Mouse (Mus musculus): Measurements from ENCODE around the gene Frs2. TPM values are rescaled to one million over a fixed set of nuclear protein-coding genes. Genes with fewer than 3 reads are reported as not detected.

Gene Frs2
- polyA plus RNA-seq, 1 experiment from 2014 or later: 20.8 TPM

DNA sequence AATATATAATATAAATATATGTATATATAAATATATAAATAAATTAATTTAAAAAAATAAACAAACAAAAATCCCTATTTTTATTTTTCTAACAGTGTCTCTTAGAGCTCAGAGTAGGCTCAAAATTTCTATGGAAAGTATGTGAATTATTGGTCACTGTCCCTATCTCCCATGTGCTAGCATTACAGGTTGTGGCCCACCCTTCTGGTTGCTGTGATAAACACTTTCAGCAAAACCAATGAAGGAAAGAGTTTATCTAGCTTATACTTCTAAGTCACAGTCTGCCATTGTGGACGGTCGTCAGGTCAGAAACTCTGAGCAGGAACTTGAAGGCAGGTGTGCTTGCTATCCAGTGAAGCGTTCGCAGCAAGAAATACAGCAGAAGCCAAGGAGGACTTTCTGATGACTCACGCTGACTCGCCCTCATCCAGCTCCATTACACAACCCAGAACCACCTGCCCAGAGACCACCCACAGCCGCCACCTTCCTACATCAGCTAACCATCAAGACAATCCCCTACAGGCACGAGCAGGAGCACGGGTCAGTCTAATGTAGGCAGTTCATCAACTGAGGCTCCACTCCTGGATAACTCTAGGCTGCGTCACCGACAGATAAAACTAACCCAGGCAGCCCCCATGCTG lies 18.6 kb upstream of the Frs2 start:
- Histone ChIP-seq H3K4me2 (no peak overlapping the region), H3K27me3 (no peaks in the 10 kb centered on the region), H3K9me3 (no peaks in the 10 kb centered on the region), H3K4me3 (no peak overlapping the region), H3K27ac (no peak overlapping the region), H3K36me3 (no peaks in the 10 kb centered on the region), H3K9ac (no peak overlapping the region), H3K4me1 (0 out of 2 replicates have a peak, but pooled peaks cover 5% of the 10 kb centered on the region)
- ATAC-seq (ENCODE audit: insufficient number of reproducible peaks, insufficient read depth, low FRiP score, low TSS enrichment, low read depth): no peak
- 83% methylated on average over 11 of the region's 11 CpGs for WGBS

DNA sequence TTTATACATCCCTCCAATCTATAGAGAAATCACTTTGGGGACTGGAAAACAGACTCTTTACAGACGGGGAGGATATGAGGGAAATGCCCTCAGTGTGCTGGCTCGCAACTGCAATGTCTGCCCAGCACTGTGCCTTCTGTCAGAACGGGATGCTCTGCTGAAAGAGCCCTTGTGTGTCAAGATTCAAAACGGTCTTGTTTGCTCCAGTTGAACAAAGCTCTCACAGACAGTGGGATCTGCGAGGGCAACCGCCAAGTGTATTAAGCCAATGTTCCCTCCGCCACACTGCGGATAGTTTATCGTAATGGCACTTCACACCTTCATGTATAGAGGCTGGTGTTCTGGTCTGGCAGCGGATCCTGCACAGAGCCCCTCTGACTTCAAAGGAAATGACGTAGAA lies 14.3 kb upstream of the Frs2 start:
- ATAC-seq (ENCODE audit: insufficient number of reproducible peaks, insufficient read depth, low FRiP score, low TSS enrichment, low read depth): no peak
- Histone ChIP-seq H3K27me3 (no peaks in the 10 kb centered on the region), H3K36me3 (no peaks in the 10 kb centered on the region), H3K4me3 (no peak overlapping the region), H3K9ac (no peak overlapping the region), H3K9me3 (no peaks in the 10 kb centered on the region), H3K4me1 (0 out of 2 replicates have a peak, but pooled peaks cover 5% of the 10 kb centered on the region), H3K27ac (no peak overlapping the region; the same call in 1 of the 2 replicates), H3K4me2 (peak overlapping the region; percentile 19; the same call in 1 of the 2 replicates)
- WGBS: 36% methylated on average over 11 of the region's 11 CpGs

DNA sequence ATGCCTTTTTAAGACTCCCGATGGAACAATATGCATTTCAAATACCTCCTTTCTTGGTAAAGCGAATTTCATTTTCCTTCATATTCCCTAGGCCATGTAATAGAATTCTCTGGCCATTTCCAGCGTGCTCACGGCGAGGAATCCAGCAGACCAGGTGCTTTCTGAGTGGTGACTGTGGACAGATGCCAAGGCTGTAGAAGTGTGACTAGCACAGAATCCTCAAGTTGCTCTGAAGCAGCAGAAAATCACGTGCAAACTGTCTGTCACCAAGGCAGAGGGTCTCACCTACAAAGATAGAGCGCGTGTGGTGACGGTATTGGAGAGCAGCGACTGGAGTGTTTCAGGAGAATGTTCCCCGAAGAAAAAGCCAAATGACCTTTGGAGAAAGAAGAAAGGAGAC lies 11.8 kb upstream of the Frs2 start:
- Histone ChIP-seq H3K27me3 (no peaks in the 10 kb centered on the region), H3K9ac (no peak overlapping the region)
- ATAC-seq (ENCODE audit: insufficient number of reproducible peaks, insufficient read depth, low FRiP score, low TSS enrichment, low read depth): no peak

DNA sequence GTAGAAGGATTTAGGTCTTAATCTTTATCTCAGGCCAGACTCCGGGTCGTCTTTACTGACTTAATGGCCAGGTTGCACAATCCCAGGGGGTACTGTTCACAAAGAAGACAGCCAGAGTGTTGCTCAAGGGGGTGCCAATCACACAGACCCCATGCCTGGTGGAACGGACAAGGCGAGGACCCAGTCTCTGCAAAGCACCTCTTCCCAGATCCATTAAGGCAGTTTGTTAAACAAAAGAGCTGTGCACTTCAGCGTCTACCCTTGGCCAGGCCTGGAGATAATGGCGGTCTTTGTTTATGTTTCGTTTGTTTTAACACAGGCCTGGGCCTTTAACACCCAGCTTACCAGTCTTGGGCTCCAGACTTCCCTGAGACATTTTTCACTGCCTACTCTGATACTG lies 3.9 kb upstream of the Frs2 start:
- Histone ChIP-seq H3K27me3 (no peaks in the 10 kb centered on the region), H3K36me3 (no peaks in the 10 kb centered on the region), H3K27ac (no peak overlapping the region), H3K4me1 (peaks cover 12% of the 10 kb centered on the region), H3K9ac (no peak overlapping the region), H3K4me3 (no peak overlapping the region), H3K4me2 (no peak overlapping the region), H3K9me3 (no peaks in the 10 kb centered on the region)
- WGBS: 22% methylated on average over 7 of the region's 7 CpGs
- no peak for ATAC-seq (ENCODE audit: insufficient number of reproducible peaks, insufficient read depth, low FRiP score, low TSS enrichment, low read depth)

More for the DNA sequence above, 11.8 kb upstream of the Frs2 start:
- Histone ChIP-seq H3K4me3 (no peak overlapping the region), H3K27ac (no peak overlapping the region), H3K4me1 (0 out of 2 replicates have a peak, but pooled peaks cover 5% of the 10 kb centered on the region), H3K9me3 (no peaks in the 10 kb centered on the region), H3K36me3 (no peaks in the 10 kb centered on the region), H3K4me2 (no peak overlapping the region)
- WGBS: 81% methylated on average over 11 of the region's 11 CpGs

DNA sequence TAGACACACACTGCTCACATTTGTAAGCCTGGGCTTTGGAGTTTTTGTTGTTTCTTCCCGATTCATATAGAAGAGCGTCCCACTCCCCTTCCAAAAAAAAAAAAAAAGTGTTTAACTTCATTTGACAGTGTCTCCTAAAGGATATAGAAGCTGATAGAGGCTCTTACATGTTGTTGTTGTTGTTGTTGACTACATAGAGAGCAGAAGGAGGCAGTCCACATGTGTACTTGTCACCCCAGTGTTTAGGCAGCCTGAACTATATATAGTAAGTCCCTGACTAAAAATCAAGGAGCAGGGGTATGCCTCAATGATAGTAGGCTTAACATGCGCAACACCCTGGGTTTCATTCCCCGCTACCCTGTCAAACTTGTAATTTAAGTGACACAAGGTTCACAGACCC lies 3.3 kb upstream of the Frs2 start:
- no peak for ATAC-seq (ENCODE audit: insufficient number of reproducible peaks, insufficient read depth, low FRiP score, low TSS enrichment, low read depth)
- Histone ChIP-seq H3K9me3 (no peaks in the 10 kb centered on the region), H3K27ac (no peak overlapping the region), H3K27me3 (no peaks in the 10 kb centered on the region), H3K4me2 (peak overlapping the region; percentile 74), H3K4me3 (no peak overlapping the region), H3K4me1 (peaks cover 14% of the 10 kb centered on the region), H3K36me3 (no peaks in the 10 kb centered on the region), H3K9ac (no peak overlapping the region)
- WGBS: 49% methylated on average over 4 of the region's 4 CpGs

DNA sequence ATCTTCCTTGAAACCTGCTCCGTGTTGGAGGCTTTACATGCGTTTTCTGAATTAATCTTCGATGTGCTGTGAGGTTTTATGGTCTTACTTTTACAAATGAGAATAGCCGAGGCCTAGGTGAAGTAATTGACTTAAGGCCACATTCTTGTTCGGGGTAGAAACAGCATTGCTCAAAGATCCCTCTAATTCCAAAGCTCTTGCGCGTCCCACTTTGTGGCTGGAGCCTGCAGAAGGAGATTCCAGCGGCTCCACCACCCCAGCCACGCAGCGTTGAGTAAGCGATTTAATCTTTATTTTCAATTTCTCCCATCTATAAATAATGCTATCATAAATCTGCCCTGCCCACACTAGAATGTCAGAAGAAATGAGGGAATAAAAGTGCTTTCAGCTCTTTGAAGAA lies 2.9 kb upstream of the Frs2 start:
- Histone ChIP-seq H3K4me2 (peak overlapping the region; percentile 74), H3K27ac (no peak overlapping the region), H3K36me3 (no peaks in the 10 kb centered on the region), H3K27me3 (no peaks in the 10 kb centered on the region), H3K9ac (no peak overlapping the region), H3K4me1 (peaks cover 19% of the 10 kb centered on the region), H3K9me3 (no peaks in the 10 kb centered on the region), H3K4me3 (no peak overlapping the region)
- WGBS: 7% methylated on average over 11 of the region's 11 CpGs
- no peak for ATAC-seq (ENCODE audit: insufficient number of reproducible peaks, insufficient read depth, low FRiP score, low TSS enrichment, low read depth)

DNA sequence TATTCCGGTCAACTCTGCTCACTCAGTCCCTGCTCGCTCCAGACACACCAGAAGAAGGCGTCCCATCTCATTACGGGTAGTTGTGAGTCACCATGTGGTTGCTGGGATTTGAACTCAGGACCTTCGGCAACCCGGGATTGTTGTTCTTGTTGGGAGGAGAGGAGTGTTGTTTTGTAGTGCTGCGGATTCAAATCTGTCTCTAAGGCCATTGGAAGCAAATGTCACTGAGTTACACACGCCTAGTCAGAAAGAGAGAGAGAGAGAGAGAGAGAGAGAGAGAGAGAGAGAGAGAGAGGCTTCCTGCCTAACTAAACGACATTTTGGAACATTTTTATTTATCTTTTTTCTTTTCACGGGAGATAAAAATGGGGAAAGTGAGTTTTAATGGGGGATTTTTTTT lies 2.4 kb upstream of the Frs2 start:
- no peaks in the 10 kb centered on the region for H3K36me3 ChIP-seq
- WGBS: 14% methylated on average over 10 of the region's 10 CpGs
- H3K4me2 ChIP-seq: peak overlapping the region; percentile 74
- H3K27ac ChIP-seq: no peak overlapping the region
- peak overlapping the region; percentile 100; the same call in 1 of the 2 replicates for H3K4me3 ChIP-seq
- no peaks in the 10 kb centered on the region for H3K9me3 ChIP-seq
- H3K4me1 ChIP-seq: peaks cover 21% of the 10 kb centered on the region
- ATAC-seq (ENCODE audit: insufficient number of reproducible peaks, insufficient read depth, low FRiP score, low TSS enrichment, low read depth): no peak
- no peaks in the 10 kb centered on the region for H3K27me3 ChIP-seq
- H3K9ac ChIP-seq: no peak overlapping the region

DNA sequence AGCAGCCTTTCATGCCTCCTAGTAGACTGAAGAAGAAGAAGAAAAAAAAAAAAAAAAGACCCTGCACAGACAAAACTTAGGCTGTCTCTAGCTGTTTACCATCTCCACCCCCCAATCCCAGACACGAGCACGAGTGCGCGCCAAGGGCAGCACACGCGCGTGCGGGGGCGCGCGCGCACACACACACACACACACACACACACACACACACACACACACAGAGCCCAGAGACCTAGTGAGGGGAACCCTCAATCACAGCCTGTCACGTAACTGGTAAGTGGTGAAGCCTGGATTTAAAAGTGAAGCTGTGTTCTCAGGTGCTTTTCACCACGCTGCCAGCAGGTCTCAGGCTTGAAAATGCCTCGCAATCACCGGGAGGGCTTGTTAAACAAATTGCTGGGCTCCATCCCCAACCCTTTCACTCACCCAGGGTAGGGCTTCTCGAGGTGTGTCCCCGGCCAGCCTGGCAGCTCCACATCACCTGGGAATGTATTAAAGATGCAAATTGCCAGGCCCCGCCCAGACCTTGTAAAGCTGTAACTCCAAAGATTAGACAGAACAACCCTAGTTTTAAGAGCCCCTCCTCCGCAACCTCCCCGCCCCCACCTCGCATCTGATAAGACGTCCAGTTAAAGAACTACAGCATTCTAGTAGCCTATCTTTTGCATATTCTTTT lies 1.7 kb upstream of the Frs2 start:
- no peaks in the 10 kb centered on the region for H3K36me3 ChIP-seq
- 1% methylated on average over 23 of the region's 23 CpGs for WGBS
- H3K4me3 ChIP-seq: peak overlapping the region; percentile 100
- no peaks in the 10 kb centered on the region for H3K27me3 ChIP-seq
- H3K4me2 ChIP-seq: peak overlapping the region; percentile 74
- peak overlapping the region; percentile 55 for H3K9ac ChIP-seq
- H3K4me1 ChIP-seq: peaks cover 26% of the 10 kb centered on the region
- H3K9me3 ChIP-seq: no peaks in the 10 kb centered on the region
- H3K27ac ChIP-seq: peak overlapping the region; percentile 22
- 0 out of 2 replicates have a peak, but pooled peaks have one; percentile 15 for ATAC-seq (ENCODE audit: insufficient number of reproducible peaks, insufficient read depth, low FRiP score, low TSS enrichment, low read depth)

DNA sequence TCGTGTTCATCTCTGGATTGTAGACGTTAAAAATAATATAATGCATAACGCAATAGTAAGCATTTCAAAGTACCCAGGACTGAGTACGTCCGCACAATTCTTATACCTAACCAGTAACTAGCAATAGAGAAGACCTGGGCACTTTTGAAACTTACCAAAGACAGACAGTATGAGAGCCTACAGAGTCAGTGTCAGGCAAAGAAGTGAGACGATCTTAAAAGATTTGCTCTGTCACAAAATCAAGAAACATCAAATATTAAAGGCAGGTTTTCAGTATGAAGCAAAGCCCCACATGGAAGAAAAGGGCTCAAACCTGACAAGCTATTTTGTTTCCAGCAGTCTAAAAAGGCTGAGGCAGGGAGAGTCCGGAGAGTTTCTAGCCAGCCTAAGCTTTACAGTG lies 907 bp upstream of the Frs2 start:
- ATAC-seq (ENCODE audit: insufficient number of reproducible peaks, insufficient read depth, low FRiP score, low TSS enrichment, low read depth): no peak
- no peaks in the 10 kb centered on the region for H3K9me3 ChIP-seq
- H3K4me2 ChIP-seq: peak overlapping the region; percentile 74
- H3K9ac ChIP-seq: no peak overlapping the region; the same call in 1 of the 2 replicates
- WGBS: 12% methylated on average over 7 of the region's 7 CpGs
- peak overlapping the region; percentile 22; the same call in 1 of the 2 replicates for H3K27ac ChIP-seq
- peak overlapping the region; percentile 100 for H3K4me3 ChIP-seq
- no peaks in the 10 kb centered on the region for H3K36me3 ChIP-seq
- H3K27me3 ChIP-seq: no peaks in the 10 kb centered on the region
- H3K4me1 ChIP-seq: peaks cover 33% of the 10 kb centered on the region

DNA sequence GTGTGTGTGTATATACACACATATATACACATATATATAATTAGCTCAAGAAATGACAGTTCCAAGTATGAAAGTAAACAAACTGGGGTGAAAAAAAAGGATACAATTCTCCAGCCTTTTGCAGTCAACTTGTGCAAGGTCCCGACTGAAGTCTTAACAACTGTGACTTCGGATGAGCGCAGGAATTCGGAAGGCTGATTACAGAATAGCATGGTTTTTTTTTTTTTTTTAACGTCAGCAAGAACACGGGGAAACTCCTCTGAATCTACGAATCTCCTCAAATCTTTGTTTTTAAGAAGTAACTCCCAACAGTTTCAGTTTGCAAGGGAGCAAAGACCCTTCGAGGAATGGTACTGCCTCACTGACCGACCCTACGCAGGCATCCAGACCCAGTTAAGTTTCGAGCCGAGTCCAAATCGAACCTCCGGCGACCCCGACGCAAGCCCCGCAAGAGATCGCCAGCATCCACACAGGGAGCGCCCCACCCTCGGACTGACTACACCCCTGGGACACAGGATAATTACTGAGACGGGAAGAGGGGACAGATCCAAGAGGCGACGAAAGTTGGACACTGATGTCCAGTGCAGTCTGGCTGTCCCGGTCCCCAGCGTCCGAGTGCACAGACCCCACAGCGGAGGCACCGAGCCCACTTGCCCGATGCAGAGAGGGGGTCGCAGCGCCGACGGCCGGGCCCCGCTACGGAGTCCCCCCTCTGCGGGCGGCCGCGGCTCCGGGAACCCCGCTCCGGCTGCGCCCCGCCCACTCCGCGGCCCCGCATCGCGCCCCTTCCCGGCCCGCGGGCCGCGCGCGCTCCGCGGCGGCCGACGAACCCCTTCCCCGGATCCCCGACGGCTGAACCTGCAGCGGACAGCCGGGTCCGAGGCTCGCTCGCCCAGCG lies 622 bp downstream of the Frs2 start:
- WGBS: under 1% methylated on average over 68 of the region's 72 CpGs
- H3K9ac ChIP-seq: peak overlapping the region; percentile 98
- H3K4me2 ChIP-seq: peak overlapping the region; percentile 74
- H3K36me3 ChIP-seq: no peaks in the 10 kb centered on the region
- H3K9me3 ChIP-seq: no peaks in the 10 kb centered on the region
- peak; percentile 52; the same call in 1 of the 2 replicates for ATAC-seq (ENCODE audit: insufficient number of reproducible peaks, insufficient read depth, low FRiP score, low TSS enrichment, low read depth)
- H3K4me3 ChIP-seq: peak overlapping the region; percentile 100
- peak overlapping the region; percentile 93 for H3K27ac ChIP-seq
- peaks cover 33% of the 10 kb centered on the region for H3K4me1 ChIP-seq
- H3K27me3 ChIP-seq: no peaks in the 10 kb centered on the region

DNA sequence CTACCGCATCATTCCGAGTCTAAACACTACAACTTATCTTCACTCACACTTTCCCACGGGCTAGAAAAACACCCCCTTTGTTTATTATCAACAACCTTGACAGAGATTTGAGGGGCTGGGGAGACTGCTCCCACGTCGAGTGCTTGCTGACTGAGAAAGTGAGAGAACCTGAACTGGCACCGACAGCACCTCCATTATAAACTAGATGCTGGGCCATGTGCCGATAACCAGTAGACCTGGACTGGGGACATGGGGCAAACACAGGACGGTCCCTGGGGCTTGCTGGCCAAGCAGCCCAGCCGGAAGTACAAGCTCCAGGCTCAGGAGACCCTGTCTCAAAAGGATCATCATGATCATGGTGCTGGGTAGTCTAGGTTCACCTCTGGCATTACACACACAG lies 1.9 kb downstream of the Frs2 start:
- Histone ChIP-seq H3K36me3 (no peaks in the 10 kb centered on the region), H3K27ac (no peak overlapping the region), H3K27me3 (no peaks in the 10 kb centered on the region), H3K9ac (no peak overlapping the region), H3K4me3 (0 out of 2 replicates have a peak overlapping the region, but pooled peaks have one; percentile 1), H3K9me3 (no peaks in the 10 kb centered on the region), H3K4me2 (peak overlapping the region; percentile 74), H3K4me1 (peaks cover 33% of the 10 kb centered on the region)
- WGBS: 69% methylated on average over 9 of the region's 9 CpGs
- no peak for ATAC-seq (ENCODE audit: insufficient number of reproducible peaks, insufficient read depth, low FRiP score, low TSS enrichment, low read depth)
